Mouse (Mus musculus) frontal cortex, postnatal 36 days (tissue): ENCODE results near the gene H2-Eb2.

Source experiments
- DNase-seq, 2 experiments: peaks; one replicate each; pipeline ENCODE4 v3.0.0; 2022; ENCODE audit warnings: low spot score in 2 of 2

Gene H2-Eb2

DNA sequence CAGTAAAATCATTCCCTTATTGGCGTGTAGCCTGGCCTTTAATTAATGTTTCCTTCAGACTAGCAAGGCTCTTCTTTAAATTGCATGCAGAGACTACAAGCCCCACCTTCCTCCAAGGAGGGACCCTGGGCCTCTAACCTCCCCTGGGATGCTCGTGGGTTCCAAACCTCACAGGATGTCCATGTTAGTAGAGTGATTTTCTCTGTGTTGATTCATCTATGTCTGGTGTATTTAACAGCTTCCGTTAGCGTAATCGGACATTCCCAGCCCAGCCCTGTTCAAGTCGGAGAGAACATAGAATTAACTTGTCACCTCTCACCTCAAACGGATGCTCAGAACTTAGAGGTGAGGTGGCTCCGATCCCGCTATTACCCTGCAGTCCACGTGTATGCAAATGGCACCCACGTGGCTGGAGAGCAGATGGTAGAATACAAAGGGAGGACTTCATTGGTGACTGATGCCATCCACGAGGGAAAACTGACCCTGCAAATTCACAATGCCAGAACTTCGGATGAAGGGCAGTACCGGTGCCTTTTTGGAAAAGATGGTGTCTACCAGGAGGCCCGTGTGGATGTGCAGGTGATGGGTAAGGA is 37.6 kb downstream of the H2-Eb2 start:
- DNase-seq, result no peak

DNA sequence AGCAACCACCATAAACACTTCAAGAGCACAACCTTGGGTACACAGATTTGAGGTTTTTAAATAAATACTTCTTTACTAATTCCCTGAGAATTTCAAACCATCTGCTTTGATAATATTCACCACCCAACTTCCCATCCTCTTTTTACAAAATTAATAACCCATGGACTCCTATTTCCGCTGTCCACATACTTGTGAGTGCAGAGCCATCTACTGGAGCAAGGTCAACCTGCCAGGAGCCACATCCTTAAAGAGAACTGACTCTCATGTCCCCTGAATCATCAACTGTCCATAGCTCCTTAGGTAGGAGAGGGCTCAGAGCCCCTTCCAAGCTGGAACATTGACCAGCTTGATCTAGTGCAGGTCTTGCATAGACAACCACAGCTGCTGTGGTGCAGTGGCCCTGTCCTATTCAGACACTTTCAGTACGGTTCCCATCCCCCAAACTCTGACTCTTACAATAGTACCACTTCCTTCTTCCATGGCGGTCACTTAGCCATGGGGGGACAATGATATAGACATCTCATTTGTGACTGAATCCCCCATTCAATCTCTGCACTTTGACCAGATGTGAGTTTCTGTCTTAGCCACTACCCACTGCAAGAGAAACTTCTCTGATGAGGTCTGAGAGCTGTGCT is 38.3 kb downstream of the H2-Eb2 start:
- no peak for DNase-seq

DNA sequence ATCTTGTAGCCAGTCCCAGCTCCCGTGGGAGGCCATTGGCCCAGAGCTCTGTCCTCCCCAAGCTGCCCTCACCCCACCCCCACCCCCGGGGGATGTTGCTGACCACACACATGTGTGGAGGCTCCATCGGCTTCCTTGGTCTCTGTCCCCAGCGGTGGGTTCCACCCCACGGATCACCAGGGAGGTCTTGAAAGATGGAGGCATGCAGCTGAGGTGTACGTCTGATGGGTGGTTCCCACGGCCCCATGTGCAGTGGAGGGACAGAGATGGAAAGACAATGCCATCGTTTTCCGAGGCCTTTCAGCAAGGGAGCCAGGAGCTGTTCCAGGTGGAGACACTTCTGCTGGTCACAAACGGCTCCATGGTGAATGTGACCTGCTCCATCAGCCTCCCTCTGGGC is 39.6 kb downstream of the H2-Eb2 start:
- no peak for DNase-seq

DNA sequence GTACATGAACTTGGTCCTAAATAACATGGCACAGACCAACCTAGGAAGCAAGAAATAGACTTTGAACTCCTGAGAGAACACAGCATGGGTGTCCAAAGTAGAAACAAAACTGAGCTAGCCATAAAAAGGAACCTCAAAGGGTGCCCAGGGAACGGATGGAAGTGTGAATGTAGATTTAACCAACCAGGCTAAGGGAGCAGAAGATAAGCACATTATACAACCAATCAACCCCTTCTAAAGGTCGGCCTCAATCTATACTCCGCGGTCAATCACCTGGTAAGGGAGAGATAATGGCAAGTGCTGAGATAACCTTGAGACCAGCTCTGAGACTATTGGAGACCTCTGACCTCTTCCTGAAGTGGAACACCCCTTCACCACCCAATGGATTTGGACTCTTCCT is 45.1 kb downstream of the H2-Eb2 start:
- no peak for DNase-seq

DNA sequence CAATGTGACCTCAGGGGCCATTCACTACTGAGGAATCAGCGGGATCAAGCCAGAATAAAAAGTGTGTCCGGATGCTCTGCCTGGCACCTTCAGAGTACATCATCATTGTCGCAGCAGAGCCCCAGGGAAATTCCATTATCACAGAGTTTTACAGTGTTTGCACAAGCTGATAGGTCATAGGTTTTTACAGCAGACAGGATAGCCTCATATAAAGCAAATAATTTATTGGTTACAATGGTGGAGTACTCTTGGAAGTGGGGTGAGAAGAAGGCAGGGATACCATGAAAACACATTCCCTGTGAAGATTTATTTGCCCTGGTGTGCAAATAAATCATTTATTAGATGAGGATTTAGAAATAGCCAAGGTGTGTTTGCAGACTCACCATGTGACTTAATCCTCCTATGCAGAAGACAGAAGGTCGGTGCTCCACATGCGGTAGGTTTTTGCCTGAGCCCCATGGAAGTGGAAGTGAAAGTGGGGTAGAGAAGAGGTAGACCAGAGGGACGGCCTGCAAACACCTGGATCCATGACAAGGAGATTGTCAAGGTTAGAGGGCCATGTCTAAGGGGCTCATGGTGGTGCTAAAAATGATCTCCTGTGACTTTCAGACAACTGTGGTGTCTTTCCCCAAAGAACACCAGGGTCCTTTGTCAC is 47.7 kb downstream of the H2-Eb2 start:
- no peak for DNase-seq

DNA sequence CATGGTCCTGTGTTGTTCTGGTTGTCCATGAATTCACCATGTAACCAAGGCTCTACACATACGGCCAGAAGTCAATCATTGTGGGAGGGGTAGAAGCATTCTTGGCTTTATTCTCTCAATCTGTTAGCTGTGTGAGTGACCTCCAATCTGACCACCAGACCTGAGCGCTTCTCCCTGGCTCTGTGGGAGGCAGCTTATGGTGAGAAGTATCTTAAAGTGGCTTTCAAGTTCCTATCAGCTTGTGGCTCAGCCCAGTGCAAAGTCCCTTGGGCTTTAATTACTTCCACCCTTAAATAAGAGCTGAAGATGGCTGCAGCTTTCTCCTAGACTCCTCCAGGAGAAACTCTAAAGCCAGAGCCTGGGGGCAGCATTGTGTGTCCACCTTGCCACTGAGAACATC is 51.4 kb downstream of the H2-Eb2 start, which contains the start of gene Btnl1:
Gene Btnl1 (plus strand): TSS at position 286 of the 400 bp plus-strand sequence.
- no peak for DNase-seq

DNA sequence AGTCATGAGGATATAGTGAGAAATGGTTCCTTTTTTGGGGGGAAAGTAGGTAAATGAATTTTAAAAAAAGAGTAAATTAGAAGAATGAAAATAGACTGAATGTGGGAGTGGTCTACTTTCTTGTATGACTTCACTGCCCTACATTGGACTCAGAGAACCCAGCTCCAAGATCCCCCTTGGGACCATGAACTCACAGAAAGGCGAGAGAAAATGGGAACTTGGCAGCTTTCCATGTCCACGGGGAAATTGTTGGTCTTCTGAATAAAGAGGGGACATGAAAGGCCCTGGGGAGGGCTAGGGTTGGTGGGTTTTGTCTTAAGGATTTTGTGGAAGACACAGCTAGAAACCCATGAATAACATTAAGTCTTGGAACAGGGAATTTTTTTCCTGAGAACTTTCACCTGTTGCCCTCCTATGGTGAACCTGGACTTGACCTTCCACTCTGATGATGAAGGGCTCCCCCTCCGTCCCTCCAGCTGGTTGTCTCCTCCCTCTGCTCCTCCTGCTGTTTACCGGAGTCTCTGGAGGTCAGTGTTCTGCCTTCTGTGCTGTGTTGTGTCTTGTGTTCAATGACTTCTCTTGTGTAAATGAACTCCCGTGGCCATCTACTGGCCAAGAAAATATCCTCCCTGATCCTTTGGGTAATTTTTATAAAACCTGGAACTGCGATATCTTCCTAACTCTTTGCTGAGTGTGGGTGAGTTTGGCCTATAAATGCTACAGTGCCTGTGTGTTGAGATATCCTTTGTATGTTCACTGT is 52.2 kb downstream of the H2-Eb2 start:
- no peak for DNase-seq

DNA sequence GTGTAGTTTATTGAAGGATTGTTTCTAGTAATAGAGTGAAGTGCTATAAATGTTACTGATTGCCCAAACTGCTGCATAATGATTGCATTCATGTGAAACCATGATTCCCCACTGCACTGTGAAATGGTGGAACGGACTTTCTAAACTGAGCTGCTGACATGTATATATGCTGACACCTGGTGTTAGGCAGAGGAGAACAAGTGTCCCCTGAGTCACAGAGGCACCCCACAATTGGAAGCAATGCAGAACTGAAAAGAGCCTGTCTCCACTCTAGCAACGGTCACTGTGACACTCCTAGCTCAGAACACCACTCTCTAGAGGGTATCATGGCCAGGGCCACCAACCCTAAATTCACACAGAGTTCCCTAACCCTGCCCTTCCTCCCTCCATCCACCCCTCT is 53.3 kb downstream of the H2-Eb2 start:
- no peak for DNase-seq

DNA sequence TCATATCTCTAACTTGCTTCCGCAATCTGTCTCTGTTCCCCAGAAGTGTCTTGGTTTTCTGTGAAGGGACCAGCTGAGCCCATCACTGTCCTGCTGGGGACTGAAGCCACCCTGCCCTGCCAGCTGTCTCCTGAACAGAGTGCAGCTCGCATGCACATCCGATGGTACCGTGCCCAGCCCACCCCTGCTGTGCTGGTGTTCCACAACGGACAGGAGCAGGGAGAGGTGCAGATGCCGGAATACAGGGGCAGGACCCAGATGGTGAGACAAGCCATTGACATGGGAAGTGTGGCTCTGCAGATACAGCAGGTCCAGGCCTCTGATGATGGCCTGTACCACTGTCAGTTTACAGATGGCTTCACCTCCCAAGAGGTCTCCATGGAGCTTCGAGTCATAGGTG is 54.0 kb downstream of the H2-Eb2 start:
- DNase-seq, result no peak

DNA sequence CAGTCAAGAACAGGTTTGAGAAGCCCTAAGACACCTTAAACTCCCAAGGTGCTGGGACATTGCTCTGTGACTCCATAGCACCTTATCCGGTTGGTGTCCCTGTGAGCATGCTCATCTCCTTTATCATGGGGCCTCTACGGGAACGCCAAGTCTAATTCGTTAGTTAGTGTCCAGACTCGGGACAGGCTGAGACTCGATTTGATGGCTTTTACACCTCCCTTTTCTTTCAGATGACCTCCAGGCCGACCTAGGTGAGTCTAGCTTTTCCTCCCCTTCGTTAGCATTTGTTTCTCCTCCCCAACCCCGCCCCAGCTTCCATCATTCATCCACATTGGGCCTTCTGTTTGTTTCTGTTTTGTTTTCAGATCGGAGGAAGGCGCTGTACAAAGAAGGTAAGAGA is 56.4 kb downstream of the H2-Eb2 start:
- no peak for DNase-seq

DNA sequence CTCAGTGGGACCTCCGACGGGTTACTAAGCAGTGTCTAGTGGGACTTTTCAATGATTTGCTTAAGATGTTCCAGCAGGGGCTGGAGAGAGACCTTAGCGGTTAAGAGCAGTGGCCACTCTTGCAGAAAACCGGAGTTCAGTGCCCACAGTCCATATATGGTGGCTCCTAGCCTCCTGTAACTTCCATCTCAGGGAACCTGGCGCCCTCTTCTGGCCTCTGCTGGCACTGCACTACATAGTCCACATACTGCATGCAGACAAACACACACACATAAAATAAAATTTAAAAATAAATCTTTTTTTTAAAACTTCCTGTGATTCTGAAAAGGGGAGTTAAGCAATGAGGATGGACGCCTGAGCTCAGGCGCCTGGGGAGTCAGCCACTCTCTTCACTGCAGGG is 57.7 kb downstream of the H2-Eb2 start:
- DNase-seq, result no peak

DNA sequence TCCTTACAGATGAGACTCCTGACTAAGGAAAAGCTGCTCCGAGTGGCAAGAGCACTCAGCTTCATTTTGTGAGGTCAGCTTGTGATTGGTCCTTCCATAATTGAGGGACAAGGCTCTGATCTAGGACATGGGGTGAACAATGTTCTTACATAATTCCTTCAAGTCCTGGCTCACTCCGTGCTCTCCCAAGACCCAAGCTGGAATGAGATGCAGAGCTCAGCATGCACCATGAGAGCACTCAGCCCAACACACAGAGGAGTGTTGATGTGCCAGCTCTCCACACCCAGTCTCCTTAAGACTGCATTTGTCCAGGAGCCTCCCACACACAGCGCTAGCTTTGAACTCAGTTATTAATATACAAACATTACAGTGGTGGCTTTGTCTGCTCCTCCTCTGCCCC is 59.2 kb downstream of the H2-Eb2 start:
- no peak for DNase-seq

DNA sequence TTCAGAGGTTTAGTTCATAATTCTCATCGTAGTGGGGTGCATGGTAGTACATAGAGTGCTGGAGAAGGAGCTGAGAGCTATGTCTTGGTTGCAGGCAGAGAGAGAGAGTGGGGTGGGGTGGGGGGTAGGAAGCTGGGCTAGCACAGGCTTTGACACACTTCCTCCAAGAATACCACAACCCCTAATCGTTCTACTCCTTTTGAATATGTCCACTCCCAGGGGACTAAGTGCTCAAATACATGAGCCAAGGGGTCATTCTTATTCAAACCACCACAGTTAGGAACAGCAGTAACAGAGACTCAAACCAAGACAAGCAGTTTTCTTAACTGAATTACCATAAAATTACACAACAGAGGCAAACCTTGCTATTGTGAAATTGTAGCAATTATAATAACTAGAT is 61.2 kb downstream of the H2-Eb2 start:
- no peak for DNase-seq

DNA sequence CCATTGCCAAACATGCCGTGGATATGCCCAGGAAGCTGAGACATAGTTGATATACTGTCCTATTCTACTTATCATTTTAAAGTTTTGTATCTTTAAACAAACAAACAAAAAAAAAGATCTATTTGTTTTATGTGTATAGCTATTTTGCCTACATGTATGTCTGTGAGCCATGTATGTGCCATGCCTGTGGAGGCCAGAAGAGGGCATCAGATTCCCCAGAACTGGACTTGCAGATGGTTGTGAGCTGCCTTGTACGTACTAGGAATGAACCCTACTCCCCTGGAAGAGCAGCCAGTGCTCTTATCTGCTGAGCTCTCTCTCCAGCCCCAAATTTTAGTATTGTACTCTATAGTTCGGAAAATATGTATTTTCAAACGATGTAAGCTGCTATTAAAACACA is 63.0 kb downstream of the H2-Eb2 start:
- DNase-seq, result no peak
